9 mouse cellular contexts compared by ENCODE assay signal in genomic region chr4:32863447-32864130, GRCm38 (mm10).
A peak's percentile ranks its signal among the peaks of the same experiment; 100 is the strongest.
DNase-seq lines count a peak whose midpoint lies in the region; ATAC-seq lines count a peak whose summit lies in the region.
"Had no signal": no experiment of that assay in that cellular context is flagged by ENCODE, and none has a peak within 500 bp of the region (broad histone marks: within the 10 kb centered on the region; RNA-seq: fewer than 3 reads in every experiment).

No protein-coding gene starts in this region.

- H3K9ac ChIP-seq in heart, embryonic 12.5 days = peak overlapping the region; percentile 13; the same call in 1 of the 2 replicates
- H3K9ac ChIP-seq in forebrain, embryonic 16.5 days (replicated peaks; ENCODE audit: low read depth, low read length) = peak overlapping the region; percentile 46
- no peak overlapping the region for H3K9ac ChIP-seq in liver, embryonic 16.5 days (ENCODE audit: low read depth, low read length)

- peaks cover 37% of the 10 kb centered on the region for H3K4me1 ChIP-seq in heart, embryonic 12.5 days (replicated peaks)
- peaks cover 45% of the 10 kb centered on the region for H3K4me1 ChIP-seq in forebrain, embryonic 16.5 days (replicated peaks; ENCODE audit: control insufficient read depth, insufficient read depth, low read length)
- peaks cover 42% of the 10 kb centered on the region for H3K4me1 ChIP-seq in liver, embryonic 16.5 days (ENCODE audit: control insufficient read depth, low read depth, low read length)

- 27% methylated on average over 12 of the region's 12 CpGs for WGBS in heart, embryonic 12.5 days
- 10% methylated on average over 12 of the region's 12 CpGs for WGBS in forebrain, embryonic 16.5 days
- WGBS in liver, embryonic 16.5 days (ENCODE audit: insufficient replicate concordance) = 35% methylated on average over 12 of the region's 12 CpGs

- ATAC-seq in heart, embryonic 12.5 days (ENCODE audit: insufficient number of reproducible peaks, low FRiP score) = no peak
- peak; percentile 32 for ATAC-seq in forebrain, embryonic 16.5 days
- no peak for ATAC-seq in liver, embryonic 16.5 days (ENCODE audit: low read depth)

- peak overlapping the region; percentile 44 for H3K4me2 ChIP-seq in heart, embryonic 12.5 days
- peak overlapping the region; percentile 44 for H3K4me2 ChIP-seq in forebrain, embryonic 16.5 days (ENCODE audit: low read length)
- H3K4me2 ChIP-seq in liver, embryonic 16.5 days (ENCODE audit: low read depth, low read length) = peak overlapping the region; percentile 59

- H3K4me3 ChIP-seq in heart, embryonic 12.5 days = 0 out of 2 replicates have a peak overlapping the region, but pooled peaks have one; percentile 5
- peak overlapping the region; percentile 29 for H3K4me3 ChIP-seq in forebrain, embryonic 16.5 days (replicated peaks; ENCODE audit: low read length)
- H3K4me3 ChIP-seq in liver, embryonic 16.5 days (ENCODE audit: low read depth, low read length) = no peak overlapping the region

- intact Hi-C loops in heart, postnatal 10 days (cut with DNase I) = no loop called here

- peaks cover 26% of the 10 kb centered on the region for H3K27me3 ChIP-seq in heart, embryonic 12.5 days (replicated peaks)
- no peaks in the 10 kb centered on the region for H3K27me3 ChIP-seq in forebrain, embryonic 16.5 days (replicated peaks; ENCODE audit: control insufficient read depth, insufficient read depth, low read length)
- H3K27me3 ChIP-seq in liver, embryonic 16.5 days (ENCODE audit: control insufficient read depth, insufficient read depth, low read depth, low read length) = peaks cover 5% of the 10 kb centered on the region

- no peak overlapping the region for H3K27ac ChIP-seq in heart, embryonic 12.5 days (ENCODE audit: poor library complexity, severe bottlenecking)
- H3K27ac ChIP-seq in forebrain, embryonic 16.5 days (ENCODE audit: low read length) = peak overlapping the region; percentile 16
- H3K27ac ChIP-seq in liver, embryonic 16.5 days (ENCODE audit: low read length) = no peak overlapping the region

- no peaks in the 10 kb centered on the region for H3K9me3 ChIP-seq in heart, embryonic 12.5 days (replicated peaks)
- no peaks in the 10 kb centered on the region for H3K9me3 ChIP-seq in forebrain, embryonic 16.5 days (ENCODE audit: control insufficient read depth, low read length)
- H3K9me3 ChIP-seq in liver, embryonic 16.5 days (replicated peaks; ENCODE audit: control insufficient read depth, low read length) = no peaks in the 10 kb centered on the region

- DNase-seq in heart, postnatal 10 days = no peak
- DNase-seq in Muller cell, postnatal 12 days (ENCODE audit: inconsistent ontology term) = peak; percentile 11
- no peak for DNase-seq in adrenal gland, postnatal 25 days
- no peak for DNase-seq in gastrocnemius, postnatal 10 days
- DNase-seq in adrenal gland, adult 18-20 months (ENCODE audit: low spot score in 2 of 2) = no peak
- DNase-seq: cerebellum, adult 9-10 months had no signal

- H3K36me3 ChIP-seq in heart, embryonic 12.5 days = no peaks in the 10 kb centered on the region
- no peaks in the 10 kb centered on the region for H3K36me3 ChIP-seq in forebrain, embryonic 16.5 days (ENCODE audit: control insufficient read depth, insufficient read depth)
- no peaks in the 10 kb centered on the region for H3K36me3 ChIP-seq in liver, embryonic 16.5 days (ENCODE audit: control insufficient read depth, insufficient read depth)
